Mouse (Mus musculus): ENCODE results near the gene Rtn3. TPM values are rescaled to one million over a fixed set of nuclear protein-coding genes. Genes with fewer than 3 reads are reported as not detected.
A peak's percentile ranks its signal among the peaks of the same experiment; 100 is the strongest.

Rtn3 gene
- polyA plus RNA-seq (2014; fragmentation: Nextera tagmentation; extraction: Ambion mirVana), result 268 and 273 TPM in 2 replicates

DNA sequence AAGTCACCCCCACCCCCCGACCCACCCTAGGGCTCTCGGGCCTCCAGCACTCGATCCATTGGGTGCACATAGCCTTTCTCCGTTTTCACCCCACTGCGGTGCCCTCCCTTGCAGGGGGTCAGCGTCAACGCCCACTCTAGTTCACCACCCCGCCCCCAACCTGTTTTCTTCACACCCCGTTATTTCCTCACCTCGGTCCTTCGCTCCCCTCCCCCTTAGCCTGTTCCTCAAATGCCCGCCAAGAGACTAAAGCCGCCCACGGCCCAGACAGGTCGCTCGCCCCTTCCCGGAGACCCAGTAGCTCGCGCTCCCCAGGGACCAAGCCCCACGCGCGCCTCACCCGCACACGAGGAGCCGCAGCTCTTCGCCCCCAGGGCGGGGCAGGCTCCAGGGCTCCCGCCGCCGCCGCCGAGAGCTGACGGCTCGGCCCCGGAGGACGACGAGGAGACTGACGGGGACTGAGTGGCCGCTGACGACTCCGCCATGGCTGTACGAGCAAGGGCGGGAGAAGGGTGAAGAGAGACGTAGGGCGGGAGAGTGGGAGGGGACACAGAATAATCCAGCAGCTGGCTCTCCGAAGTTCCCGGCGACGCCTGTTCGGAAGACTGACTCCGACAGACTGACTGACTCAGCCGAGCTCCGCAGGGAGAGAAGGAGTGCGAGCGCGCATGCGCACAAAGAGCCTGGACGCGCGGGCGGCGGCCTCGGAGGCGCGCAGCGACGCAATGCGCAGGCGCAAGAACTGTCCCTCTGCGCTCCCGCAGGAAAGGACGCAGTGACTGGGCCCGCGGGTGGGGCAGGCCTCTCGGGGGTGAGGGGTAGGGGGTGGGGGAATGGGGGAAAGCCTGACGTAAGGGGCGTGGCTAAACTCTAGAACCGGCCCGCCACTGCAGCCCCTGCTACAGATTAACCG is at the start of gene Rtn3:
Gene Rtn3 (minus strand): TSS at position 683 of the 913 bp plus-strand sequence.
- ATAC-seq (replicated peaks; ENCODE audit: low FRiP score), result peak; percentile 94
- peak within 1 kb of the TSS; percentile 79 for H3K4me3 ChIP-seq (ENCODE audit: low read depth, low read length)
- H3K9me3 ChIP-seq (ENCODE audit: control insufficient read depth, low read length), result no peaks in the 10 kb centered on the region
- H3K9ac ChIP-seq (ENCODE audit: low read length), result peak within 1 kb of the TSS; percentile 90
- no peaks in the 10 kb centered on the region; the same call in 1 of the 2 replicates for H3K4me1 ChIP-seq (replicated peaks; ENCODE audit: control insufficient read depth, insufficient read depth, low read length)
- no peaks in the 10 kb centered on the region for H3K36me3 ChIP-seq (ENCODE audit: control insufficient read depth, insufficient read depth, low read length)
- peak; percentile 99 for DNase-seq (ENCODE audit: low spot score)
- peak within 1 kb of the TSS; percentile 50 for H3K4me2 ChIP-seq (ENCODE audit: low read depth, low read length, severe bottlenecking)
- H3K27me3 ChIP-seq (ENCODE audit: control insufficient read depth, insufficient read depth, low read length), result no peaks in the 10 kb centered on the region
- WGBS, result under 1% methylated on average over 79 of the region's 80 CpGs
- H3K27ac ChIP-seq (ENCODE audit: low read depth, low read length), result peak within 1 kb of the TSS; percentile 97

DNA sequence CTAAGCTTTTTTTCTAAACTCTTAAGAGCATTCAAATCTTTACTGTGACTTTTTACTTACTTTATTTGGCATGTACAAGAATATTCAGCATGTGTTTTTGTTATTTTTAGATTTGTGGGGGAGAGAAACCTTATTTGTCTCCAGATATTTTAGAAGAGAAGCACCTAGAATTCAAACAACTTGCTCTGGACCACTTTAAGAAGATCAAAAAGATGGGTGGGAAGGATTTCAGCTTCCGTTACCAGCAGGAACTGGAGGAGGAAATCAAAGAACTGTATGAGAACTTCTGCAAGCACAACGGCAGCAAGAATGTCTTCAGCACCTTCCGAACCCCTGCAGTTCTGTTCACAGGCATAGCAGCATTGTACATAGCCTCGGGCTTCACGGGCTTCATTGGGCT is 48.8 kb upstream of the Rtn3 start:
- H3K9ac ChIP-seq (ENCODE audit: low read length), result no peak overlapping the region
- no peaks in the 10 kb centered on the region for H3K9me3 ChIP-seq (ENCODE audit: control insufficient read depth, low read length)
- no peak overlapping the region for H3K27ac ChIP-seq (ENCODE audit: low read depth, low read length)
- H3K4me3 ChIP-seq (ENCODE audit: low read depth, low read length), result no peak overlapping the region
- 92% methylated on average over 5 of the region's 5 CpGs for WGBS
- no peak overlapping the region for H3K4me2 ChIP-seq (ENCODE audit: low read depth, low read length, severe bottlenecking)
- H3K4me1 ChIP-seq (replicated peaks; ENCODE audit: control insufficient read depth, insufficient read depth, low read length), result no peaks in the 10 kb centered on the region
- no peaks in the 10 kb centered on the region for H3K27me3 ChIP-seq (ENCODE audit: control insufficient read depth, insufficient read depth, low read length)
- no peaks in the 10 kb centered on the region; the same call in 1 of the 2 replicates for H3K36me3 ChIP-seq (ENCODE audit: control insufficient read depth, insufficient read depth, low read length)
- ATAC-seq (replicated peaks; ENCODE audit: low FRiP score) (no peak), DNase-seq (ENCODE audit: low spot score) (no peak)

DNA sequence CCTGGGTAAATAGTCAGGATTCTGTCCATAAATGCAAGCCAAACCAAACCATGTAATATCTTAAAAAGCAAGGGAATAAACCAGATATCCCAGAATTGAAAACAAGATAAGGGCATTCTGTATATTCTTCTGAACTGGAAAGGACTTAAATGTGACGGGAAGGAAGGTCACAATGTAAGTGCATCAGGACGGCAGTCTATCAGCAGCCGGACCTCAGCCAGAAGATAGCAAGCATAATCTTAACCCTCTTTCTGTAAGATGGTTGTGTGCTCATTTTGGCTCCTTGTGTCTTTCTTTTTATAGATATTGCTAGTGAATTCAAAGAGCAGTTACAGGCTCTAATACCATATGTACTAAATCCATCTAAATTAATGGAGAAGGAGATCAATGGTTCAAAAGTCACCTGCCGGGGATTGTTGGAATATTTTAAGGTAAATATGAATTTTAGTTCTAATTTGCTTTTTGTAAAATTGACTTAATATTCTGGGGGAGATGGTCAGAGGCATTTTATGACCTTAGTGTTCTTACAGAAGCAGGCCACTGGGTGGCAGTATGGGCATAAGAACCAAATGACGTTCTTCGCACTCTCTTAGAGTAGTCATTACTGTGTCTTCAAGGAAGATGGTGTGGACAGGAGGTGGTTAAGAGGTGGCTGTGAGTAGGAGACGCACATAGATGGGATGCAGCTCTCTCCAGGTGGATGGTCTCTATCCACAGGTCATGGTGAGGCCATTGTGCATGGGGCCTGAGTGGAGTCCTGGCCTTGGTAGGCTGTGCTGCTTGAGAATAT is 45.8 kb upstream of the Rtn3 start:
- Histone ChIP-seq H3K27me3 (ENCODE audit: control insufficient read depth, insufficient read depth, low read length) (no peaks in the 10 kb centered on the region), H3K27ac (ENCODE audit: low read depth, low read length) (no peak overlapping the region), H3K9ac (ENCODE audit: low read length) (no peak overlapping the region), H3K4me1 (replicated peaks; ENCODE audit: control insufficient read depth, insufficient read depth, low read length) (no peaks in the 10 kb centered on the region), H3K4me3 (ENCODE audit: low read depth, low read length) (no peak overlapping the region), H3K4me2 (ENCODE audit: low read depth, low read length, severe bottlenecking) (no peak overlapping the region), H3K9me3 (ENCODE audit: control insufficient read depth, low read length) (no peaks in the 10 kb centered on the region), H3K36me3 (ENCODE audit: control insufficient read depth, insufficient read depth, low read length) (no peaks in the 10 kb centered on the region; the same call in 1 of the 2 replicates)
- peak; percentile 67 for DNase-seq (ENCODE audit: low spot score)
- ATAC-seq (replicated peaks; ENCODE audit: low FRiP score), result peak; percentile 65
- WGBS, result 59% methylated on average over 7 of the region's 7 CpGs

DNA sequence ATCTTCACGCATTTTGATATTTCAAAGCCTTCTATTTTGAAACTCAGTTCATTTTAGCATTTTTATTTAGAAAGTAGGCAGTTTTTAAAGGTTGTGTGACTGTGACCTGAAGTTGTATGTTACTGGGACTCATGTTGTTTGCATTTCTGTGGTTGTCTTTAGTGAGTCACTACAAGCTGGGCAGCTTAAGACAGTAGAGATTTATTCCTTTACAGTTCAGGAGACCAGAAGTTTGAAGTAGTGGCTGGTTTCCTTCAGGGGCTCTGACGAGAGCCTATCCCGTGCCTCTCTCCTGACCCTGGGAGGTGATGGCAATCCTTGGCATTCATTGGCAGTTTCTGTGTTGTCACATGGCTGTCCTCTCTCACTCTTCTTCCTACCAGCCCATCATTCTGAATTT is 41.8 kb upstream of the Rtn3 start:
- no peaks in the 10 kb centered on the region for H3K27me3 ChIP-seq (ENCODE audit: control insufficient read depth, insufficient read depth, low read length)
- no peak for ATAC-seq (replicated peaks; ENCODE audit: low FRiP score)
- WGBS, result 86% methylated on average over 3 of the region's 3 CpGs
- H3K4me3 ChIP-seq (ENCODE audit: low read depth, low read length), result no peak overlapping the region
- H3K9me3 ChIP-seq (ENCODE audit: control insufficient read depth, low read length), result no peaks in the 10 kb centered on the region
- no peak overlapping the region for H3K27ac ChIP-seq (ENCODE audit: low read depth, low read length)
- H3K4me2 ChIP-seq (ENCODE audit: low read depth, low read length, severe bottlenecking), result no peak overlapping the region
- no peaks in the 10 kb centered on the region for H3K4me1 ChIP-seq (replicated peaks; ENCODE audit: control insufficient read depth, insufficient read depth, low read length)
- H3K36me3 ChIP-seq (ENCODE audit: control insufficient read depth, insufficient read depth, low read length), result peaks cover 7% of the 10 kb centered on the region; the same call in 1 of the 2 replicates
- no peak for DNase-seq (ENCODE audit: low spot score)
- H3K9ac ChIP-seq (ENCODE audit: low read length), result no peak overlapping the region

DNA sequence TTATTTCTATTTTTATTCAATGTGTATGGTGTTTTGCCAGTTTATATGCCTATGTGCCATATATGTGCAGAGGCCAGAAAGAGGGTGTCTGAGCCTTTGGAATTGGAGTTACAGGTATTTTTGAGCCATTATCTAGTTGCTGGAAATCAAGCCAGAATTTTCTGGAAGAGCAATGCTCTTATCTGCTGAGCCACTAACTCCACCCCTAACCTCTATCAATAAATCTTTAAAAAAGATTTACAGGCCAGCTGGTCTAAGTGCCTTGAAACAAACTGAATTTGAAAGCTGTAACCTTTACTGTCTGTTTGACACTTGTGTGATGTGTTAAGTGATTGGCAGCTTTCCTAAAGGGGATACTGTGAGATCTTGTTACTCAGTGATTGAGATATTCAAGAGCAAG is 40.7 kb upstream of the Rtn3 start:
- no peak overlapping the region for H3K9ac ChIP-seq (ENCODE audit: low read length)
- no peak for DNase-seq (ENCODE audit: low spot score)
- H3K27ac ChIP-seq (ENCODE audit: low read depth, low read length), result no peak overlapping the region
- H3K27me3 ChIP-seq (ENCODE audit: control insufficient read depth, insufficient read depth, low read length), result no peaks in the 10 kb centered on the region
- no peak for ATAC-seq (replicated peaks; ENCODE audit: low FRiP score)
- peaks cover 7% of the 10 kb centered on the region; the same call in 1 of the 2 replicates for H3K36me3 ChIP-seq (ENCODE audit: control insufficient read depth, insufficient read depth, low read length)
- H3K9me3 ChIP-seq (ENCODE audit: control insufficient read depth, low read length), result no peaks in the 10 kb centered on the region
- H3K4me3 ChIP-seq (ENCODE audit: low read depth, low read length), result no peak overlapping the region
- no peaks in the 10 kb centered on the region for H3K4me1 ChIP-seq (replicated peaks; ENCODE audit: control insufficient read depth, insufficient read depth, low read length)
- no peak overlapping the region for H3K4me2 ChIP-seq (ENCODE audit: low read depth, low read length, severe bottlenecking)

DNA sequence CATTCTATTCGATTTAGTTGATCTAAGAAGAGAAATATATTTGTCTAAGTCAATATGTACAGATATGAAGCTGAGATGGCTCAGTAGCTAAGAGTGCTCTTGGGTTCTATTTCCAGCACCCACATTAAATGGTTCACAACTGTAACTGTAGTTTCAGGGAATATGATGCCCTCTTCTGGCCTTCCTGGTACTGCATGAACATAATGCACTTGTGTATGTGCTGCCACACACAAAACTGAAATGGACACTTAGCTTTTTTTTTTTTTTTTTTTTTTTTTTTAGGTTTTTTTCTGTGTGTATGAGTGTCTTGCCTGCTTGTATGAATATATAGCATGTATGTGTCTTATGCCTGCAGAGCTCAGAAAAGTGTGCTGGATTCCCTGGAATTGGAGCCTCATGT is 40.2 kb upstream of the Rtn3 start:
- no peaks in the 10 kb centered on the region for H3K4me1 ChIP-seq (replicated peaks; ENCODE audit: control insufficient read depth, insufficient read depth, low read length)
- H3K36me3 ChIP-seq (ENCODE audit: control insufficient read depth, insufficient read depth, low read length), result peaks cover 7% of the 10 kb centered on the region; the same call in 1 of the 2 replicates
- ATAC-seq (replicated peaks; ENCODE audit: low FRiP score), result no peak
- no peaks in the 10 kb centered on the region for H3K27me3 ChIP-seq (ENCODE audit: control insufficient read depth, insufficient read depth, low read length)
- no peaks in the 10 kb centered on the region for H3K9me3 ChIP-seq (ENCODE audit: control insufficient read depth, low read length)
- 89% methylated on average over 1 of the region's 1 CpGs for WGBS
- H3K27ac ChIP-seq (ENCODE audit: low read depth, low read length), result no peak overlapping the region
- DNase-seq (ENCODE audit: low spot score), result no peak
- no peak overlapping the region for H3K4me2 ChIP-seq (ENCODE audit: low read depth, low read length, severe bottlenecking)
- H3K4me3 ChIP-seq (ENCODE audit: low read depth, low read length), result no peak overlapping the region
- no peak overlapping the region for H3K9ac ChIP-seq (ENCODE audit: low read length)

DNA sequence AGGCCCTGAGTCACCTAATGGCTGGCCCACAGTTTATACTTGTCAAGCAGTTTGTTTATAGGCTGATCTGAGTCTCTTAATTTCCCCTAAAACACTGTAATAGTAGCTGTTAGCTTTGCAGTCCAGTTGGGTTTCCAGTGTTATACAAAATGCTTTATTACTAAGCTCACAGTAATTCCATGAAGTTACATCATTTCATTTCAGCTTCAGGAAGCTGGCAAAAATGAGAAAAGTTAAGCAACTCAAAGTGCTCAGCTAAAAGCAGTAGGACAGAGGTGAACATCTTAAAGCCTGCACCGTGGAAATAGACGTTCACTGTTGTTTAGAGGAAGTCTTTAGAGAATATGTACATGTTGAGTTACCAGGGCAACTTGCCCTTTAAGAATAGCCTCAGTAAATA is 39.8 kb upstream of the Rtn3 start:
- Histone ChIP-seq H3K4me1 (replicated peaks; ENCODE audit: control insufficient read depth, insufficient read depth, low read length) (no peaks in the 10 kb centered on the region), H3K36me3 (ENCODE audit: control insufficient read depth, insufficient read depth, low read length) (peaks cover 7% of the 10 kb centered on the region; the same call in 1 of the 2 replicates), H3K4me2 (ENCODE audit: low read depth, low read length, severe bottlenecking) (no peak overlapping the region), H3K9ac (ENCODE audit: low read length) (no peak overlapping the region), H3K9me3 (ENCODE audit: control insufficient read depth, low read length) (no peaks in the 10 kb centered on the region), H3K4me3 (ENCODE audit: low read depth, low read length) (no peak overlapping the region), H3K27ac (ENCODE audit: low read depth, low read length) (no peak overlapping the region), H3K27me3 (ENCODE audit: control insufficient read depth, insufficient read depth, low read length) (no peaks in the 10 kb centered on the region)
- ATAC-seq (replicated peaks; ENCODE audit: low FRiP score), result no peak
- WGBS, result 96% methylated on average over 2 of the region's 2 CpGs
- DNase-seq (ENCODE audit: low spot score), result no peak

DNA sequence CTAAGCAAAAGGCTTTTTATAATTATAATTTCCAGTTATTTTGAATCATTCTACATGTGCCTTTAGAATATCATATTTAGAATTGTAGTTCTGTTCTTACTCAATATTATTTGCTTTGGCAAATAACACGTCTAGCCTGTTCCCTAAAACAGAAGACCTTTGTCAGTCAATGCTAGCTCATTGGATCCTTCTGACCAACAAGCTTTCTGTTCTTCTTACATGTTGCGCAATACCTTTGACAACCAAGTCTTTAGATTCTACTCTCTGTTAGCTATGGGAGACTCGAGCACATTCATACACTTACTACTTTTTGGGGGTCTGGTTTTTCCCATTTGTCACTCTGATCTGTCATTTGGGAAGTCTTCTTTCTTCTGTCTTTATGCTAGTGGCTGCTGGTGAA is 38.5 kb upstream of the Rtn3 start:
- Histone ChIP-seq H3K9me3 (ENCODE audit: control insufficient read depth, low read length) (no peaks in the 10 kb centered on the region), H3K36me3 (ENCODE audit: control insufficient read depth, insufficient read depth, low read length) (peaks cover 7% of the 10 kb centered on the region; the same call in 1 of the 2 replicates), H3K27ac (ENCODE audit: low read depth, low read length) (no peak overlapping the region), H3K4me1 (replicated peaks; ENCODE audit: control insufficient read depth, insufficient read depth, low read length) (no peaks in the 10 kb centered on the region), H3K9ac (ENCODE audit: low read length) (no peak overlapping the region), H3K27me3 (ENCODE audit: control insufficient read depth, insufficient read depth, low read length) (no peaks in the 10 kb centered on the region), H3K4me3 (ENCODE audit: low read depth, low read length) (no peak overlapping the region), H3K4me2 (ENCODE audit: low read depth, low read length, severe bottlenecking) (no peak overlapping the region)
- WGBS, result 93% methylated on average over 3 of the region's 3 CpGs
- no peak for DNase-seq (ENCODE audit: low spot score)
- no peak for ATAC-seq (replicated peaks; ENCODE audit: low FRiP score)
